Mouse (Mus musculus) embryonic stem cell, embryonic (primary cell): ENCODE measurements at regions not wholly inside any gene's neighbourhood (a gene's known extent, or its start where the extent isn't known, plus 50 kb on each side); places are given as distances from the start of the nearest gene placed in this dataset.

Experiments used
- CTCF ChIA-PET, 4 experiments: fragments of 300-600 bp in 2 of 4; fragments of 350-600 bp in 2 of 4; sonication (Branson Sonifier 250); formaldehyde crosslinking; loops; one replicate each; lab custom pipeline; 2022; ENCODE audit warnings: inconsistent platforms in 2 of 4; lab: Charles Lee
- POLR2A ChIA-PET, 4 experiments: fragments of 300-600 bp in 2 of 4; fragments of 350-600 bp in 2 of 4; sonication (Branson Sonifier 250); formaldehyde crosslinking; loops; one replicate each; lab custom pipeline; 2022; ENCODE audit warnings: antibody characterized with exemption in 4 of 4, inconsistent platforms in 1 of 4; lab: Charles Lee

DNA sequence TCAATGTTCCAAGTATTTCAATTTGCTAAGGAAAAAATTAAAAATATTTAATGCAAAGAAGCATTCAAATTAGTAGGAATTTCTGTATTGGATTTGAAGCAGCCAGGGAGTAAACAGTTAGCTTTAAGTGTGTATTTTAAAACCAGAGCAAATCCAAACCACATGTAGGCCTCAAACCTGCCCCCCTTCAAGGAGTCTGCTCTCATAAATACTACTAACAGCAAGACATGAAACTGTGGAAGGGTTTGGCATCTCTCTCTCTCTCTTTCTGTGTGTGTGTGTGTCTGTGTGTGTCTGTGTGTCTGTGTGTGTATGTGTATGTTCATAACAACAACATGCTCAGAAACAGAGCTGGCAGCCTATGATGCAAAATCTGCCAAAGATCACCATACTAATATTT, 159.2 kb upstream of the Ppargc1a start:
- ChIA-PET POLR2A (interaction anchor here in 1 of 4 experiments (0.6 kb wide), 1 partner anchor 781 kb away, joined by 3 read pairs; no protein-coding TSS in a partner anchor), CTCF (no interaction called here)

DNA sequence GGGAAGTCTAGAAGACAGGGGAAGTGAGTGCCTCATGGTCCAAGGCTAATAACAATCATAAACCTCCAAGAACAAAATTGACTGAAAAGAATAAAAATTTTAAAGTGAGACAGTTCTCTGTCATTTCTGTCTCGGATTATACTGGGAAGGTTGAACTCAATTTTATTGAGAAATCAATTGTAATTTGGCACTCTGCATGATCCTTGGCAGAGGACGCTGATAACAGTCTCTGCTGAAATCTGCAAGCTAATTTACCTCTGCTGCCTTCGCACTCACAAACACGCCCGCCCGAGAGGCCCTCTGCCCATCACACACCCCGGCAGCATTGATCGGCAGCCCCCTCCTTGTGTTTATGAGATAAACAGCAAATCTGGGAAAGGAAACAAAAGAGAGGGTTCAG, 151.4 kb upstream of the Ppargc1a start:
- ChIA-PET CTCF (no interaction called here), POLR2A (no interaction called here)

DNA sequence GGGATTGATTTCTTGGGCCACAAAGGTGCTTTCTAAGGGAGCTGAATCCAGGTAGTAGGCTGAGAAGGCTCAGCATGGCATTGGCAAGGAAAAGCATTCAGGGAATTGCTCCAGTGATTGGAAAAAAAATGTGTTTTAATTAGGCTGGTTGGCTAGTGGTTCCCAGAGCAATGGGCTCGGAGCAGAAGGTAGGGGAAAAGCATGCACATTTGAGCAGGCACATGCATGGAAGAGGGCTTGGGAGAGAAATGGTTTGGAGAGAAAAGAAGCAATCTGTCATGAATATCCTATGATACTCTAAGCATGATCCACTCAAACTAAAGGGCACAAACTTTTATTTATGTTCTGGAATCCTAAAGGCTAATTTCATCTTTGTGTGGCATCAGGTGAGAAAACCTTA, 150.9 kb upstream of the Ppargc1a start:
- ChIA-PET CTCF (no interaction called here), POLR2A (no interaction called here)

DNA sequence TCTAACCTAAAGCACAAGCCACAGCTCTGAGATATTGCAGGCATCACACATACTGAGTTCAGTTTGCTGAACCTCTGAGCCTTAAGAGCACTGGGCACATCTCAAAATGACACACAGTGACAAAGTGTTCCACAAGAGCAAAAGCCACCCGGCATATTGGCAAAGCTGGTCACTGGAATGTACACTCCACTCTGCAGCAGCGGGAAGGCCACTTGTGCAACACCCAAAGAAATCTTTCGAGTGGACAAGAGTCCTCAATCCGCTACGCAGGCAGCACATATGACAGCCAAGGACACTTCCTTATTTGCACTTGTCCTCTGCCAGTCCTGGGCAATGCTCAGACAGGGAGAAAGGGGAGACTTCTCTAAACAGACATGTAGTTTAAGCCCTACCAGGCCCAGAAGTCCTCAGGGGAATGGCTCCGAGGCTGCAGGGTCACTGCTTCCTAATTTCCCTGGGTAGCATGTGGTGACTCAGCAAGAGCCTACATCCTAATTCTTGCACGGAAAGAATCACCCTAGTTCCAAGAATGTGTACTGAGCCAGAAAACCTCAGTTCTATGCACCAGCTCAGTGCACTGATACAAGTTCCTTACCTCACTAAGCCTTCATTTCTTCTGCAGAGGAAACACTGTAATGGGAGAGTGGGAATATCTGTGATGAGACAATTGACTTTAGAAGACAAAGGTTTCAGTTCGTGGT, 144.5 kb upstream of the Ppargc1a start:
- ChIA-PET POLR2A (no interaction called here), CTCF (no interaction called here)

DNA sequence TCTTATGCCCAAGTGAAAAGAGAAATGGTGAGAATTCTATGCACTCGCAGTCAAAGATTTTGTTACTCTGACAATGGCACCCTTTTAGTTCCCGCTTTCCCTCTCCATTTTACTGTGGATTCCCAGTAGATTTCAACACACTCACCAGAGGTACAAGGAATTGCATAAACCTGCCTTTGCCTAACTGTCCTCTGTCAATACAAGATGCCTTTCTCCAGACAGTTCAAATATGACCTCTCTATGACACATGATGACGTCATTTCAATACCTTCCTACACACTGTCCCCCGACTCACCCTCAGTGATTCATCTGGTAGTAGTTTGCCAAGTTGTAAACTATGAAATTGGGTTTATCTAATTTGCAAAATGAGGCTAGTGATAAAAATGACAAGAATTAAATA, 143.1 kb upstream of the Ppargc1a start:
- ChIA-PET CTCF (no interaction called here), POLR2A (no interaction called here)

DNA sequence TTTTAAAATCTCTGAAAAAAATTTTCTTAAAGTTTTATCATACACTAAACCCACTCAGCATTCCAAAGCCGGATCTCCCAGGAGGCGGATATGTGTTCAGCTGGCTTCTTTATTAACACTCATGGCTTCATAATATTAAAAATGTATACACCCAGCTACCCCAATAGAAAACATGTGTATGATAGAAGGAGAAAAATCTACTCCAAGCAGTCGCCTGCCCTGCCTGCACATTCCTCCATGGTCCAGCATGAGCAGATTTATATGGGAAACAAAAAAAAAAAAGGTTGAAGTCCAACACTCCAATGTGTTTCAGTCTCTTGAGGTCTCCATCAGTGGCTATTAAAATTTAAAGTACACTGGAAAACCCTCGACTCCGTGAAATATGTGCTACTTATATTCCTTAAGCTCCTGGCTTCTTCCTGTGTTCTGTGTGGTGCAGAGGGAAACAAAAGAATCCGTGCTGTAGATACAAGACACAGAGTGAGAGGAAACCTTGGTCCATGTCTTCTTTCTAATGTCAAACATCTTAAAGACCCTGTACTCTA, 142.0 kb upstream of the Ppargc1a start:
- CTCF ChIA-PET: no interaction called here
- POLR2A ChIA-PET: no interaction called here

DNA sequence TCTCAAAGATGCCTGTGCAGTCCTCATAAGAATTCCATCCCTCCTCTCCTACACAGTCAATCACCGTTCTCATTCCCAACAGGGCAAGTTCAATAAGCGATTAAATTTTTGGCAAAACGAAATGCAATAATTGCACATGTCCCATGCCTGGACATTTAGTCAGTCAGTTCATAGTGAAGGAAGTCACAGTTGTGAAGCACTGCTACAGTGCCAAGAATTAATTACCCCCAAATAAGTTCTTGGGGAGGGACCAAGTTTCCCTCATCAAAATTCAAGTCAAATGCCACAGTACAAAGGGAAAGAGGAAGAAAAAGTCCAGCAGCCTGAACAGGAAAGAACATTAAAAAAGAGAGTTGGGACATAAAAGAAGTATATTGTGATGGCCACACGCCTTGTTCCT, 112.4 kb upstream of the Ppargc1a start:
- POLR2A ChIA-PET: no interaction called here

DNA sequence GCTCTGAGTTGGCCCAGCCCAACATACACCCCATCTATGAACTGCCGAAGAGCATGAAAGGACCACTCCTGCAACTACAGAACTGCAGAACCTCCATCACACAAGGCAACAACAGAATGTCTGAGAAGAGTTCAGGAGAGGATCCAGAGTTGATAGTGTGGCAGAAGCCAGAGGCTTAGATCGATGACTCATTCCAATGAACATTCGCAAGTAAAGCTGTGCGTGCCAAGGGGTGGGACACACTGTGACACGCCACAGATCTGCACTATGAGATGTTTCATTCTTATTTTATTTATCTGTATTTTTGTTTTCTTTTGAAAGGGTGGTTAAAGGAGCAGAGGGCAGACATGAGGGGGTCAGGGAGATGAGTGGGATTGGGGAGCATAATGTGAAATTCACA, 103.7 kb upstream of the Ppargc1a start:
- ChIA-PET CTCF (no interaction called here), POLR2A (no interaction called here)

More for the DNA sequence above, 112.4 kb upstream of the Ppargc1a start:
- CTCF ChIA-PET: no interaction called here

DNA sequence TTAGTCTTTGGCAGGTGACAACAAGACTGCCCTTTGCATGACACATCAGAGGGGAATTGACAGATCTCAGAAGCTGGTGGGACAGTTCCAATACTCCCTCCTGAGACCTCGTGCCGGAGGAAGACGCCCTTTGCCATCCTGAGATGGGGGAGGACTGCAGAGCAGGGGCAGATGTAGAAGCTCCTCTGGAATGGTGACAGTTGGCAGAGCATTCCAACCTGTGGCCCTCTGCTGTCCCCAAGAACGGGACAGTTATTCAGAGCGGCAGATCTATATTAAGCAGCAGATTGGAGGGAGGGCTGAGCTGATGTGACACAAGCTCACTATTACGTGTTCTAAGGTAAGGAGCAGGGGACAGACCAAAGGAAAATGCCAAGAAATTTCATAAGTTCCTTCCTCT, 97.7 kb upstream of the Ppargc1a start:
- ChIA-PET POLR2A (no interaction called here), CTCF (no interaction called here)

DNA sequence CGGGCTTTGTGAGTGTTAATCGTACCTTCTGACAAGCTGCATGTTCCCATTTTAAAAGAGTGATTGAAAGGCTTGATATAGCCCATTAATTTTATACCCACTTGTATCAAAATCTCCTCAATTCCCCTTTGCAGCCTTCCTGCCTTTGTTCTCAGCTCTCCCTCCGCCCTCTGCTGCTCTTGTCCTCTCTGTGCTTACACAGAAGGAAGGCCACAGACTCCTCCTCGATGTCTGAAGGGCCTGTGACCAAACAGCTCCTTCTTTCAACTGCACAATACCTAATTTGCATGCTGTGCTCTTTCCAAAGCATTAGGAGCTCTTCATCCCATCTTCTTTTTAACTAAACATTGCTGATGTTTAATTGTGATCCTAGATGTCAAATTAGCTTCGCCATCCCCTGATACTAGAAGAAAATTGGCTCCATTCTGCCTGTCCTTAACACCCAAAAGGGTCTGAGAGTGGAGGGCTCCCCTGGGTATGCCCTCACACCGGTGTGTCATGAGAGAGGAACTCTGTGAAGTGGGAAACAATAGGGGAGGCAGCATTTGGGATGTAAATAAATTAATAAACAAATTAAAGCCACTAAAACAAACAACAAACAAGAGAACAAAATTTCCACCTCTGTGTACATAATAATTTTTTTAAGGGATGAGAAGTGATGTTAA, 90.8 kb upstream of the Ppargc1a start:
- ChIA-PET POLR2A (no interaction called here), CTCF (no interaction called here)

DNA sequence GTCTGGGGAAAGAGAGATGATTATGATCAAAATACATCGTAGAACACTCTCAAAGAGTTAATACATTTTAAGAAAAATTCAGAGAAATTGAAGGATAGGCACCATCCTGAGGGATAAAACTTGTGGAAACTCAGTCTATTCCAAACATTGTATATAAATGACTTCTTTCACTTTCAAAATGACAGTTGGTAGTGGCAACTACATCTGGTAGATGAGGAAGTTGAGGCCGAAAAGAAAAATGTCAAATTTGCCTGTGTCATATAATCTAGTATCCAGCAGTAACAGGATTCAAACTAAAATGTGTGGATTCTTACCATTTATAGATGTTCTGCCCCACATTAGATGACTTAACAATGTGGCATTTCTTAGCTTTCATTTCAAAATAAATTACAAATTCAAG, 86.0 kb upstream of the Ppargc1a start:
- POLR2A ChIA-PET: no interaction called here
- CTCF ChIA-PET: no interaction called here

DNA sequence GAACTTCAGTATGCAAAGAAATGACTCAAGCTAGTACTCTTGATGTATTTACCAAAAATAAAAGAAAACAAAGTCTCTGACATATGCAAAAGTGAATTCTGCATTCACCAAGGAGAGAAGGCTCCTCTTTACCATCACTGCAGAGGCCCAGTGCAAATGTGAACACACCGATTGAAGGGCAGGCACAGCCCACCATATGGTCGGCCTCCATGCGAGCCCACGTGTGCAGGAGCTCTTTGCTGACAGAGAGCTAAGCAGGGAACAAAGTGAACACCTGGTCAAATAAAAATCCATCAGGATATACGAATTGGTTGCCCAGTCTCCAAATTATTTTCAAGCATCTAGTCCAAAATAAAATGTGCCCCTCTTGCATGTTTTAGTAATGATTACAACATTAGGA, 56.9 kb upstream of the Ppargc1a start:
- CTCF ChIA-PET: no interaction called here

More for the DNA sequence above, 56.9 kb upstream of the Ppargc1a start:
- POLR2A ChIA-PET: no interaction called here
